Comparison of ENCODE assay signal across 9 mouse cellular contexts in the genomic region with DNA sequence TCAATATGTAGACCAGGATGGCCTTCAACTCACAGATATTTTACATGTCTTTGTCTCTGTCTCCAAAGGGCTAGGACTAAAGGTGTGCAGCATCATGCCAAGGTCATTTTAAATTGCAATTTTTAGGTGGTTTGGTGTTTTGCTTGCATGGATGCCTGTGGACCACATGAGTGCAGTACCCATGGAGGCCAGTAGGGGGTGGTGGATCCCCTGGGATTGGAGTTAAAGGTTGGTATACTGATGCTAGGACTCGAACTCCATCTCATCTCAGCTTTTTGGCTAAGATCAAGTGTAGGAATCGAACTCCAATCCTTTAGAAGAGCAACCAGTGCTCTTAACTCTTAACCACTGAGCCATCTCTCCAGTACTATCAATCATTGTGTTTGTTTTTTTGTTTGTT. TPM values are rescaled to one million over a fixed set of nuclear protein-coding genes. Genes with fewer than 3 reads are reported as not detected.
DNase-seq lines count a peak whose midpoint lies in the region; TF ChIP-seq lines count a peak whose summit lies in the region.
"Had no signal": no experiment of that assay in that cellular context is flagged by ENCODE, and none has a peak within 500 bp of the region (broad histone marks: within the 10 kb centered on the region; RNA-seq: fewer than 3 reads in every experiment).

No protein-coding gene starts in this region.

- H3K36me3 ChIP-seq in MEL (ENCODE audit: control insufficient read depth in 1 of 2, insufficient read depth in 2 of 2, low read length in 2 of 2): no peaks in the 10 kb centered on the region
- H3K36me3 ChIP-seq in limb, embryonic 10.5 days: no peaks in the 10 kb centered on the region
- no peaks in the 10 kb centered on the region for H3K36me3 ChIP-seq in spleen, adult 2 months (ENCODE audit: control insufficient read depth, insufficient read depth, low read length)
- H3K36me3 ChIP-seq: heart, embryonic 15.5 days; neural tube, embryonic 13.5 days had no signal

- H3K4me1 ChIP-seq in MEL (ENCODE audit: control insufficient read depth in 1 of 2, insufficient read depth in 2 of 2, low read length in 2 of 2): peaks cover 0 to 5% of the 10 kb centered on the region in 2 experiments; a peak in 1 of 4 replicates
- H3K4me1 ChIP-seq in limb, embryonic 10.5 days: peaks cover 12% of the 10 kb centered on the region; the same call in 1 of the 2 replicates
- H3K4me1 ChIP-seq in spleen, adult 2 months (ENCODE audit: control insufficient read depth, insufficient read depth, insufficient read length): no peaks in the 10 kb centered on the region
- H3K4me1 ChIP-seq: heart, embryonic 15.5 days had no signal

- peak; percentile 100 for TF ChIP-seq RAD21 in MEL (IDR thresholded peaks at IDR 0.05; ENCODE audit: low read depth, low read length)

- H3K9me3 ChIP-seq in MEL (replicated peaks; ENCODE audit: insufficient read depth, low read length): no peaks in the 10 kb centered on the region
- H3K9me3 ChIP-seq in limb, embryonic 10.5 days (replicated peaks): no peaks in the 10 kb centered on the region
- H3K9me3 ChIP-seq: heart, embryonic 15.5 days; neural tube, embryonic 13.5 days had no signal

- 0 out of 4 replicates have a peak, but pooled peaks cover 0 to 1% of the 10 kb centered on the region in 2 experiments for H3K27me3 ChIP-seq in MEL (ENCODE audit: control insufficient read depth in 1 of 2, insufficient read depth in 2 of 2, low read length in 2 of 2)
- H3K27me3 ChIP-seq in limb, embryonic 10.5 days (ENCODE audit: low read depth, poor library complexity, severe bottlenecking): no peaks in the 10 kb centered on the region
- no peaks in the 10 kb centered on the region for H3K27me3 ChIP-seq in spleen, adult 2 months (ENCODE audit: control insufficient read depth, insufficient read depth, low read length)
- H3K27me3 ChIP-seq: heart, embryonic 15.5 days; neural tube, embryonic 13.5 days had no signal

- TF ChIP-seq POLR2A in MEL (IDR thresholded peaks at IDR 0.05; ENCODE audit: control insufficient read depth in 1 of 2, insufficient read depth in 1 of 2, low read depth in 1 of 2, low read length in 2 of 2, poor library complexity in 1 of 2): no peak
- TF ChIP-seq POLR2A in brain, embryonic 14.5 days (IDR thresholded peaks at IDR 0.05; ENCODE audit: borderline replicate concordance, extremely low read depth, insufficient read depth, insufficient read length, poor library complexity, severe bottlenecking): no peak
- TF ChIP-seq POLR2A in spleen, adult 2 months (IDR thresholded peaks at IDR 0.05; ENCODE audit: low read depth, low read length): no peak

- peak in 2 of 3 experiments; percentile 98 to 99 for TF ChIP-seq CTCF in MEL (IDR thresholded peaks at IDR 0.05 in 2 of 3, conservative IDR thresholded peaks at IDR 0.05 in 1 of 3; ENCODE audit: control insufficient read depth in 1 of 3, insufficient read depth in 1 of 3, low read depth in 2 of 3, low read length in 3 of 3, poor library complexity in 1 of 3, severe bottlenecking in 1 of 3)
- peak; percentile 72; the same call in 1 of the 2 replicates for TF ChIP-seq CTCF in brain, embryonic 14.5 days (IDR thresholded peaks at IDR 0.05; ENCODE audit: borderline replicate concordance, extremely low read depth, insufficient read depth, insufficient read length)
- TF ChIP-seq CTCF in spleen, adult 2 months (IDR thresholded peaks at IDR 0.05; ENCODE audit: extremely low read depth, insufficient read depth, insufficient read length, insufficient replicate concordance): peak; percentile 64; the same call in 1 of the 2 replicates

- no peak for TF ChIP-seq EP300 in MEL (IDR thresholded peaks at IDR 0.05; ENCODE audit: low read depth in 1 of 2, low read length in 2 of 2)

- no peak overlapping the region for H3K4me3 ChIP-seq in MEL (ENCODE audit: control insufficient read depth in 1 of 2, insufficient read depth in 1 of 2, low read depth in 2 of 2, low read length in 2 of 2)
- H3K4me3 ChIP-seq in limb, embryonic 10.5 days: no peak overlapping the region
- H3K4me3 ChIP-seq in spleen, adult 2 months (ENCODE audit: extremely low read depth, insufficient read depth, insufficient read length): no peak overlapping the region
- H3K4me3 ChIP-seq: heart, embryonic 15.5 days; neural tube, embryonic 13.5 days had no signal

- H3K9ac ChIP-seq in MEL (ENCODE audit: control insufficient read depth, low read depth, low read length, poor library complexity, severe bottlenecking): no peak overlapping the region
- H3K9ac ChIP-seq: heart, embryonic 15.5 days; neural tube, embryonic 13.5 days had no signal

- DNase-seq in kidney, adult 8-10 months: peak; percentile 23 to 64
- no peak for DNase-seq in kidney, adult 11 months
- peak; percentile 84 for DNase-seq in MEL (ENCODE audit: low read depth, low spot score)
- DNase-seq in brain, embryonic 14.5 days (ENCODE audit: low read depth): peak; percentile 19
- peak; percentile 73 for DNase-seq in limb, embryonic 10.5 days (ENCODE audit: low spot score)
- peak in 1 of 2 experiments; percentile 62 for DNase-seq in spleen, adult 2 months (ENCODE audit: low read depth in 1 of 2, low spot score in 2 of 2)
- no peak for DNase-seq in yolk sac, embryonic 10.5 days (ENCODE audit: low spot score)

- WGBS in limb, embryonic 10.5 days: 54% methylated on average over 2 of the region's 2 CpGs
- WGBS in spleen, adult 2 months: 30% methylated on average over 2 of the region's 2 CpGs

- H3K27ac ChIP-seq in MEL (ENCODE audit: control insufficient read depth, low read depth, low read length): no peak overlapping the region
- H3K27ac ChIP-seq in limb, embryonic 10.5 days: no peak overlapping the region
- no peak overlapping the region for H3K27ac ChIP-seq in spleen, adult 2 months (ENCODE audit: insufficient read depth, low read length)
- H3K27ac ChIP-seq: heart, embryonic 15.5 days; neural tube, embryonic 13.5 days had no signal

- no peaks in the 10 kb centered on the region for H3K79me2 ChIP-seq in MEL (ENCODE audit: control insufficient read depth, insufficient read depth, low read length, poor library complexity)

TF ChIP-seq in MEL, 35 proteins besides CTCF, POLR2A, EP300 and RAD21:
- TF ChIP-seq KAT2A (conservative IDR thresholded peaks at IDR 0.05; ENCODE audit: low read depth, low read length): no peak
- 0 out of 2 replicates have a peak, but pooled peaks have one; percentile 13 for TF ChIP-seq USF1 (IDR thresholded peaks at IDR 0.05; ENCODE audit: low read depth, low read length)
- no peak for TF ChIP-seq MEF2A (IDR thresholded peaks at IDR 0.05; ENCODE audit: extremely low read depth, insufficient replicate concordance, low read depth, low read length, poor library complexity, severe bottlenecking)
- 0 out of 2 replicates have a peak, but pooled peaks have one; percentile 17 for TF ChIP-seq RCOR1 (IDR thresholded peaks at IDR 0.05; ENCODE audit: low read depth, low read length)
- no peak for TF ChIP-seq TAL1 (IDR thresholded peaks at IDR 0.05; ENCODE audit: low read length)
- no peak for TF ChIP-seq ETS1 (IDR thresholded peaks at IDR 0.05; ENCODE audit: low read depth, low read length)
- no peak for TF ChIP-seq BHLHE40 (IDR thresholded peaks at IDR 0.05; ENCODE audit: borderline replicate concordance, low read depth, low read length)
- TF ChIP-seq UBTF (IDR thresholded peaks at IDR 0.05; ENCODE audit: borderline replicate concordance, insufficient read depth, low read depth, low read length): no peak
- TF ChIP-seq GATA1 (IDR thresholded peaks at IDR 0.05; ENCODE audit: low read depth, low read length): no peak
- peak; percentile 95 for TF ChIP-seq SMC3 (IDR thresholded peaks at IDR 0.05; ENCODE audit: low read depth, low read length)
- no peak for TF ChIP-seq HCFC1 (IDR thresholded peaks at IDR 0.05; ENCODE audit: low read depth, low read length)
- no peak for TF ChIP-seq ZKSCAN1 (IDR thresholded peaks at IDR 0.05; ENCODE audit: low read depth, low read length)
- no peak for TF ChIP-seq MAX (IDR thresholded peaks at IDR 0.05; ENCODE audit: low read length)
- TF ChIP-seq ZC3H11A (IDR thresholded peaks at IDR 0.05; ENCODE audit: low read depth, low read length): peak; percentile 98
- no peak for TF ChIP-seq MYB (IDR thresholded peaks at IDR 0.05; ENCODE audit: low read depth, low read length)
- TF ChIP-seq MAZ (IDR thresholded peaks at IDR 0.05; ENCODE audit: low read depth, low read length): no peak
- TF ChIP-seq MYC (IDR thresholded peaks at IDR 0.05; ENCODE audit: low read depth, low read length): peak; percentile 33; the same call in 1 of the 2 replicates
TF ChIP-seq in MEL: peak in this region for 5.

RNA-seq across cellular contexts. Expression of a gene that starts 20.2 kb away (rescaled TPM):
- 25.0 and 26.3 TPM in 2 replicates for total RNA-seq in MEL (2012; rRNA removed)
- polyA plus RNA-seq in MEL (2012; ENCODE audit: insufficient read depth in 1 of 2, insufficient read length in 2 of 2, low read depth in 1 of 2, low replicate concordance in 2 of 2, missing spikeins in 1 of 2): 100 to 1,000 TPM in 1 of 2 experiments, 10 to 100 TPM in 1; 56.7 to 101 TPM
- 65.8 and 78.4 TPM in 2 replicates for polyA plus RNA-seq in brain, embryonic 14.5 days (2012; rRNA removed)
- 34.3 and 37.3 TPM in 2 replicates for polyA plus RNA-seq in limb, embryonic 10.5 days (2016; fragmentation: Nextera tagmentation; extraction: Ambion mirVana)
- polyA plus RNA-seq in spleen, adult 2 months (2012; rRNA removed): 36.0 and 45.9 TPM in 2 replicates

RNA-seq across cellular contexts. Expression of a gene that starts 38.3 kb away (rescaled TPM):
- total RNA-seq in MEL (2012; rRNA removed): 20.0 and 27.9 TPM in 2 replicates
- polyA plus RNA-seq in MEL (2012; ENCODE audit: insufficient read depth in 1 of 2, insufficient read length in 2 of 2, low read depth in 1 of 2, low replicate concordance in 2 of 2, missing spikeins in 1 of 2): 10 to 100 TPM in 1 of 2 experiments, not detected in 1; 26.1 TPM
- 5.9 and 7.6 TPM in 2 replicates for polyA plus RNA-seq in brain, embryonic 14.5 days (2012; rRNA removed)
- 5.3 and 7.5 TPM in 2 replicates for polyA plus RNA-seq in limb, embryonic 10.5 days (2016; fragmentation: Nextera tagmentation; extraction: Ambion mirVana)
- polyA plus RNA-seq in spleen, adult 2 months (2012; rRNA removed): 1.9 and 2.5 TPM in 2 replicates

Comparison
In these comparisons a context has a peak if more than half of its experiments do, and no peak if none do; other contexts are left out.
1. DNase-seq: peak in kidney, adult 8-10 months (2 of 2), MEL (single experiment), brain, embryonic 14.5 days (single experiment) and limb, embryonic 10.5 days (single experiment); none in kidney, adult 11 months (single experiment) and yolk sac, embryonic 10.5 days (single experiment).
2. Peak in every context shown above with its lines, with median percentiles within 50 percentile points of each other: CTCF ChIP-seq.